In genomic region chr7:113143552-113143951, GRCm38 (mm10) we compare ENCODE assay signal across 9 mouse cellular contexts.
DNase-seq lines count a peak whose midpoint lies in the region; ATAC-seq and TF ChIP-seq lines count a peak whose summit lies in the region.
"Had no signal": no experiment of that assay in that cellular context is flagged by ENCODE, and none has a peak within 500 bp of the region (broad histone marks: within the 10 kb centered on the region; RNA-seq: fewer than 3 reads in every experiment).

No protein-coding gene starts in this region.

- H3K4me1 ChIP-seq in kidney, postnatal 0 days (replicated peaks; ENCODE audit: insufficient read depth, low read length): no peaks in the 10 kb centered on the region
- no peaks in the 10 kb centered on the region for H3K4me1 ChIP-seq in liver, adult 2 months (ENCODE audit: control insufficient read depth, insufficient read depth, low read length)
- peaks cover 4% of the 10 kb centered on the region; the same call in 1 of the 2 replicates for H3K4me1 ChIP-seq in neural tube, embryonic 11.5 days (ENCODE audit: control insufficient read depth, insufficient read depth, low read length)
- 0 out of 2 replicates have a peak, but pooled peaks cover 2% of the 10 kb centered on the region for H3K4me1 ChIP-seq in stomach, postnatal 0 days (replicated peaks; ENCODE audit: control insufficient read depth, insufficient read depth)

- H3K4me2 ChIP-seq in kidney, postnatal 0 days (ENCODE audit: low read length): no peak overlapping the region
- H3K4me2 ChIP-seq in neural tube, embryonic 11.5 days (ENCODE audit: low read depth): no peak overlapping the region
- H3K4me2 ChIP-seq in stomach, postnatal 0 days (replicated peaks; ENCODE audit: low read depth): no peak overlapping the region
- H3K4me2 ChIP-seq: embryonic facial prominence, embryonic 13.5 days had no signal

- no peak overlapping the region for H3K4me3 ChIP-seq in kidney, postnatal 0 days (replicated peaks; ENCODE audit: low read depth, low read length)
- no peak overlapping the region for H3K4me3 ChIP-seq in liver, adult 2 months (ENCODE audit: insufficient read depth, low read depth, low read length)
- H3K4me3 ChIP-seq in neural tube, embryonic 11.5 days (ENCODE audit: low read depth, low read length): no peak overlapping the region
- H3K4me3 ChIP-seq in stomach, postnatal 0 days (ENCODE audit: low read depth, low read length): no peak overlapping the region
- H3K4me3 ChIP-seq: embryonic facial prominence, embryonic 13.5 days had no signal

- DNase-seq in B cell, adult 2 months: peak; percentile 82 to 86
- DNase-seq in adrenal gland, adult 18-20 months (ENCODE audit: low spot score in 2 of 2): peak; percentile 87 to 91
- DNase-seq in embryo, embryonic 10 days (ENCODE audit: low spot score): peak; percentile 95
- DNase-seq in kidney, postnatal 0 days (ENCODE audit: low spot score): peak; percentile 85
- peak; percentile 61 for DNase-seq in liver, adult 2 months (ENCODE audit: extremely low read depth, low read depth, low spot score)
- peak; percentile 87 for DNase-seq in neural tube, embryonic 11.5 days (ENCODE audit: low spot score)
- peak; percentile 89 for DNase-seq in stomach, postnatal 0 days (ENCODE audit: low spot score)

- ATAC-seq in granulocyte monocyte progenitor cell, adult 5-6 weeks (replicated peaks; ENCODE audit: poor library complexity, severe bottlenecking): peak; percentile 63
- ATAC-seq in kidney, postnatal 0 days (replicated peaks; ENCODE audit: low FRiP score, low read depth): peak; percentile 55; the same call in 1 of the 2 replicates
- ATAC-seq in neural tube, embryonic 11.5 days (ENCODE audit: insufficient read depth, low FRiP score, low TSS enrichment): no peak
- peak; percentile 29; the same call in 1 of the 2 replicates for ATAC-seq in stomach, postnatal 0 days (ENCODE audit: low FRiP score, low TSS enrichment)

- 7% methylated on average over 7 of the region's 7 CpGs for WGBS in kidney, postnatal 0 days
- WGBS in liver, adult 2 months: 2% methylated on average over 7 of the region's 7 CpGs
- WGBS in neural tube, embryonic 11.5 days: 10% methylated on average over 7 of the region's 7 CpGs
- WGBS in stomach, postnatal 0 days: 5% methylated on average over 7 of the region's 7 CpGs

- peak; percentile 91 for TF ChIP-seq CTCF in kidney, postnatal 0 days (IDR thresholded peaks at IDR 0.05; ENCODE audit: low read depth)
- peak; percentile 86 for TF ChIP-seq CTCF in liver, adult 2 months (IDR thresholded peaks at IDR 0.05; ENCODE audit: low read depth, low read length)
- peak; percentile 95 for TF ChIP-seq CTCF in stomach, postnatal 0 days (IDR thresholded peaks at IDR 0.05; ENCODE audit: low read depth)

- H3K27me3 ChIP-seq in kidney, postnatal 0 days (ENCODE audit: insufficient read depth, low read length): no peaks in the 10 kb centered on the region; the same call in 1 of the 2 replicates
- H3K27me3 ChIP-seq in liver, adult 2 months (ENCODE audit: control insufficient read depth, insufficient read depth, low read length): no peaks in the 10 kb centered on the region
- no peaks in the 10 kb centered on the region for H3K27me3 ChIP-seq in neural tube, embryonic 11.5 days (ENCODE audit: control insufficient read depth, insufficient read depth, low read length)
- no peaks in the 10 kb centered on the region for H3K27me3 ChIP-seq in stomach, postnatal 0 days (ENCODE audit: control insufficient read depth, insufficient read depth, low read length)

- H3K79me2 ChIP-seq in liver, adult 2 months (ENCODE audit: control insufficient read depth, insufficient read depth, low read length): no peaks in the 10 kb centered on the region

- no peak for TF ChIP-seq POLR2A in liver, adult 2 months (IDR thresholded peaks at IDR 0.05; ENCODE audit: extremely low read depth, insufficient read depth, low read length)

- H3K9ac ChIP-seq in kidney, postnatal 0 days (ENCODE audit: low read depth, low read length): no peak overlapping the region
- H3K9ac ChIP-seq in liver, adult 2 months (ENCODE audit: low read depth, low read length): no peak overlapping the region
- no peak overlapping the region for H3K9ac ChIP-seq in neural tube, embryonic 11.5 days (ENCODE audit: low read length)
- no peak overlapping the region for H3K9ac ChIP-seq in stomach, postnatal 0 days (ENCODE audit: low read length)
- H3K9ac ChIP-seq: embryonic facial prominence, embryonic 13.5 days had no signal

- no peak for TF ChIP-seq EP300 in stomach, postnatal 0 days (optimal IDR thresholded peaks at IDR 0.05)

- no peaks in the 10 kb centered on the region for H3K9me3 ChIP-seq in kidney, postnatal 0 days (replicated peaks; ENCODE audit: low read length)
- no peaks in the 10 kb centered on the region for H3K9me3 ChIP-seq in neural tube, embryonic 11.5 days (ENCODE audit: control insufficient read depth, low read length)
- no peaks in the 10 kb centered on the region for H3K9me3 ChIP-seq in stomach, postnatal 0 days (ENCODE audit: control insufficient read depth, low read length)
- H3K9me3 ChIP-seq: embryonic facial prominence, embryonic 13.5 days had no signal

- no peaks in the 10 kb centered on the region for H3K36me3 ChIP-seq in kidney, postnatal 0 days (ENCODE audit: insufficient read depth, low read length)
- H3K36me3 ChIP-seq in liver, adult 2 months (ENCODE audit: control insufficient read depth, insufficient read depth, low read length): no peaks in the 10 kb centered on the region
- no peaks in the 10 kb centered on the region for H3K36me3 ChIP-seq in neural tube, embryonic 11.5 days (ENCODE audit: control insufficient read depth, insufficient read depth, low read length)
- H3K36me3 ChIP-seq in stomach, postnatal 0 days (ENCODE audit: control insufficient read depth, insufficient read depth, low read length): no peaks in the 10 kb centered on the region
- H3K36me3 ChIP-seq: embryonic facial prominence, embryonic 13.5 days had no signal

- no peak overlapping the region for H3K27ac ChIP-seq in kidney, postnatal 0 days
- no peak overlapping the region for H3K27ac ChIP-seq in liver, adult 2 months (replicated peaks; ENCODE audit: insufficient read depth, low read depth, low read length)
- no peak overlapping the region for H3K27ac ChIP-seq in neural tube, embryonic 11.5 days (ENCODE audit: low read depth, low read length)
- no peak overlapping the region for H3K27ac ChIP-seq in stomach, postnatal 0 days (replicated peaks)
- H3K27ac ChIP-seq: embryonic facial prominence, embryonic 13.5 days had no signal
